Mouse (Mus musculus) hindbrain, embryonic 13.5 days (tissue): ENCODE measurements at regions not wholly inside any gene's neighbourhood (a gene's known extent, or its start where the extent isn't known, plus 50 kb on each side); places are given as distances from the start of the nearest gene placed in this dataset.

Experiments
- ATAC-seq: fragments of 200-750 bp; cut with Nextera tagmentation; 2 replicates; pipeline ENCODE4 v1.8.0; 2017; ENCODE audit warnings: moderate TSS enrichment; ENCODE audit not compliant: low FRiP score
- H3K27ac ChIP-seq: fragments of 300-500 bp; sonication (generic); 2 replicates; pipeline ENCODE4 v1.5.1; 2015; ENCODE audit warnings: inconsistent platforms, mild to moderate bottlenecking, moderate library complexity
- H3K27me3 ChIP-seq: fragments of 300-500 bp; sonication (generic); 2 replicates; pipeline ENCODE4 v1.6.1; 2015; ENCODE audit warnings: mild to moderate bottlenecking, inconsistent platforms
- H3K36me3 ChIP-seq: fragments of 300-500 bp; sonication (generic); 2 replicates; pipeline ENCODE4 v1.6.1; 2015; ENCODE audit warnings: mild to moderate bottlenecking, inconsistent platforms
- H3K4me1 ChIP-seq: fragments of 300-500 bp; sonication (generic); replicated peaks from 2 replicates; pipeline ENCODE4 v1.6.1; 2015; ENCODE audit warnings: inconsistent platforms
- H3K4me2 ChIP-seq: fragments of 300-500 bp; sonication (generic); 2 replicates; pipeline ENCODE4 v1.6.1; 2015; ENCODE audit warnings: inconsistent platforms, mild to moderate bottlenecking, moderate library complexity
- H3K4me3 ChIP-seq: fragments of 300-500 bp; sonication (generic); 2 replicates; pipeline ENCODE4 v1.5.1; 2015; ENCODE audit warnings: mild to moderate bottlenecking, inconsistent platforms
- H3K9ac ChIP-seq: fragments of 300-500 bp; sonication (generic); 2 replicates; pipeline ENCODE4 v1.6.1; 2015; ENCODE audit warnings: mild to moderate bottlenecking, inconsistent platforms
- H3K9me3 ChIP-seq: fragments of 300-500 bp; sonication (generic); 2 replicates; pipeline ENCODE4 v1.6.1; 2016; ENCODE audit warnings: inconsistent platforms
- WGBS: fragments of 180-500 bp; shearing (Covaris S2); methylation state at CpG from one replicate; pipeline ENCODE4 v1.1.7; 2015; 5-methylcytosine and 5-hydroxymethylcytosine counted together

GRCm38 (mm10) chr4:125765171-125765570, 259.2 kb upstream of the Csf3r start:
- Histone ChIP-seq H3K4me2 (no peak overlapping the region), H3K9ac (no peak overlapping the region), H3K9me3 (no peaks in the 10 kb centered on the region), H3K27me3 (no peaks in the 10 kb centered on the region), H3K4me1 (no peaks in the 10 kb centered on the region), H3K27ac (no peak overlapping the region), H3K36me3 (no peaks in the 10 kb centered on the region), H3K4me3 (no peak overlapping the region)
- 82% methylated on average over 8 of the region's 8 CpGs for WGBS
- no peak for ATAC-seq

- H3K4me2 ChIP-seq = no peak overlapping the region
- H3K4me1 ChIP-seq = peaks cover 22% of the 10 kb centered on the region
- no peak overlapping the region for H3K9ac ChIP-seq
- peaks cover 16% of the 10 kb centered on the region; the same call in 1 of the 2 replicates for H3K27me3 ChIP-seq
- H3K36me3 ChIP-seq = no peaks in the 10 kb centered on the region
- H3K4me3 ChIP-seq = no peak overlapping the region
- WGBS = 78% methylated on average over 4 of the region's 4 CpGs
- H3K9me3 ChIP-seq = no peaks in the 10 kb centered on the region
- no peak overlapping the region for H3K27ac ChIP-seq
- no peak for ATAC-seq
Measured at GRCm38 (mm10) chr4:125777126-125777525, 247.2 kb upstream of the Csf3r start.

GRCm38 (mm10) chr4:125780113-125780512, 244.2 kb upstream of the Csf3r start:
- no peak for ATAC-seq
- peak overlapping the region; percentile 76; the same call in 1 of the 2 replicates for H3K27ac ChIP-seq
- no peak overlapping the region for H3K9ac ChIP-seq
- H3K4me2 ChIP-seq = no peak overlapping the region
- no peaks in the 10 kb centered on the region for H3K9me3 ChIP-seq
- peaks cover 21% of the 10 kb centered on the region; the same call in 1 of the 2 replicates for H3K27me3 ChIP-seq
- H3K4me3 ChIP-seq = no peak overlapping the region
- no peaks in the 10 kb centered on the region for H3K36me3 ChIP-seq
- WGBS = 7% methylated on average over 4 of the region's 4 CpGs
- H3K4me1 ChIP-seq = peaks cover 26% of the 10 kb centered on the region

GRCm38 (mm10) chr4:125780921-125781487, 243.3 kb upstream of the Csf3r start:
- peak; percentile 66; the same call in 1 of the 2 replicates for ATAC-seq
- H3K27ac ChIP-seq = peak overlapping the region; percentile 76
- H3K4me1 ChIP-seq = peaks cover 27% of the 10 kb centered on the region
- no peak overlapping the region for H3K4me2 ChIP-seq
- peaks cover 25% of the 10 kb centered on the region; the same call in 1 of the 2 replicates for H3K27me3 ChIP-seq
- 0 out of 2 replicates have a peak overlapping the region, but pooled peaks have one; percentile 13 for H3K9ac ChIP-seq
- no peaks in the 10 kb centered on the region for H3K9me3 ChIP-seq
- 6% methylated on average over 12 of the region's 12 CpGs for WGBS
- no peak overlapping the region for H3K4me3 ChIP-seq
- H3K36me3 ChIP-seq = no peaks in the 10 kb centered on the region

GRCm38 (mm10) chr4:125782346-125782745, 242.0 kb upstream of the Csf3r start:
- WGBS = 82% methylated on average over 3 of the region's 3 CpGs
- Histone ChIP-seq H3K27me3 (peaks cover 24% of the 10 kb centered on the region; the same call in 1 of the 2 replicates), H3K36me3 (no peaks in the 10 kb centered on the region), H3K27ac (no peak overlapping the region), H3K9me3 (no peaks in the 10 kb centered on the region), H3K4me2 (no peak overlapping the region), H3K9ac (no peak overlapping the region), H3K4me3 (no peak overlapping the region), H3K4me1 (peaks cover 30% of the 10 kb centered on the region)
- no peak for ATAC-seq

- Histone ChIP-seq H3K4me1 (peaks cover 14% of the 10 kb centered on the region), H3K4me2 (no peak overlapping the region), H3K27ac (no peak overlapping the region), H3K4me3 (no peak overlapping the region), H3K27me3 (peaks cover 16% of the 10 kb centered on the region; the same call in 1 of the 2 replicates), H3K9me3 (no peaks in the 10 kb centered on the region), H3K36me3 (no peaks in the 10 kb centered on the region), H3K9ac (no peak overlapping the region)
- 15% methylated on average over 3 of the region's 3 CpGs for WGBS
- ATAC-seq = no peak
Measured at GRCm38 (mm10) chr4:125786083-125786482, 238.3 kb upstream of the Csf3r start.

GRCm38 (mm10) chr4:125794679-125795078, 229.7 kb upstream of the Csf3r start:
- Histone ChIP-seq H3K4me1 (no peaks in the 10 kb centered on the region), H3K4me2 (no peak overlapping the region), H3K27ac (no peak overlapping the region), H3K4me3 (no peak overlapping the region), H3K9me3 (no peaks in the 10 kb centered on the region), H3K27me3 (no peaks in the 10 kb centered on the region), H3K9ac (no peak overlapping the region), H3K36me3 (no peaks in the 10 kb centered on the region)
- WGBS = 92% methylated on average over 4 of the region's 4 CpGs
- no peak for ATAC-seq

- Histone ChIP-seq H3K36me3 (no peaks in the 10 kb centered on the region), H3K27me3 (peaks cover 3% of the 10 kb centered on the region; the same call in 1 of the 2 replicates), H3K4me2 (no peak overlapping the region), H3K4me1 (peaks cover 16% of the 10 kb centered on the region), H3K9me3 (no peaks in the 10 kb centered on the region), H3K9ac (no peak overlapping the region), H3K27ac (no peak overlapping the region), H3K4me3 (no peak overlapping the region)
- no peak for ATAC-seq
- 95% methylated on average over 4 of the region's 4 CpGs for WGBS
Measured at GRCm38 (mm10) chr4:125807923-125808322, 216.4 kb upstream of the Csf3r start.

GRCm38 (mm10) chr4:125809446-125810108, 214.8 kb upstream of the Csf3r start:
- H3K4me3 ChIP-seq = no peak overlapping the region
- 12% methylated on average over 9 of the region's 9 CpGs for WGBS
- H3K27me3 ChIP-seq = peaks cover 3% of the 10 kb centered on the region; the same call in 1 of the 2 replicates
- peaks cover 16% of the 10 kb centered on the region for H3K4me1 ChIP-seq
- no peak overlapping the region for H3K27ac ChIP-seq
- H3K9me3 ChIP-seq = no peaks in the 10 kb centered on the region
- no peak overlapping the region for H3K9ac ChIP-seq
- no peak overlapping the region for H3K4me2 ChIP-seq
- ATAC-seq = no peak
- H3K36me3 ChIP-seq = no peaks in the 10 kb centered on the region

GRCm38 (mm10) chr4:125810247-125810646, 214.1 kb upstream of the Csf3r start:
- Histone ChIP-seq H3K27ac (no peak overlapping the region; the same call in 1 of the 2 replicates), H3K36me3 (no peaks in the 10 kb centered on the region), H3K9ac (no peak overlapping the region), H3K27me3 (peaks cover 3% of the 10 kb centered on the region; the same call in 1 of the 2 replicates), H3K4me2 (no peak overlapping the region), H3K9me3 (no peaks in the 10 kb centered on the region), H3K4me1 (peaks cover 16% of the 10 kb centered on the region), H3K4me3 (no peak overlapping the region)
- 31% methylated on average over 8 of the region's 8 CpGs for WGBS
- ATAC-seq = no peak

GRCm38 (mm10) chr4:125814311-125814710, 210.0 kb upstream of the Csf3r start:
- Histone ChIP-seq H3K4me1 (peaks cover 18% of the 10 kb centered on the region), H3K27me3 (peaks cover 16% of the 10 kb centered on the region; the same call in 1 of the 2 replicates), H3K27ac (no peak overlapping the region), H3K4me2 (no peak overlapping the region), H3K9me3 (no peaks in the 10 kb centered on the region), H3K36me3 (no peaks in the 10 kb centered on the region), H3K4me3 (no peak overlapping the region), H3K9ac (no peak overlapping the region)
- ATAC-seq = no peak
- WGBS = 84% methylated on average over 12 of the region's 12 CpGs

- no peaks in the 10 kb centered on the region for H3K9me3 ChIP-seq
- no peak for ATAC-seq
- H3K4me3 ChIP-seq = no peak overlapping the region
- peaks cover 19% of the 10 kb centered on the region; the same call in 1 of the 2 replicates for H3K27me3 ChIP-seq
- H3K27ac ChIP-seq = no peak overlapping the region
- H3K9ac ChIP-seq = no peak overlapping the region
- 67% methylated on average over 3 of the region's 3 CpGs for WGBS
- H3K4me1 ChIP-seq = peaks cover 14% of the 10 kb centered on the region; the same call in 1 of the 2 replicates
- no peak overlapping the region for H3K4me2 ChIP-seq
- no peaks in the 10 kb centered on the region for H3K36me3 ChIP-seq
Measured at GRCm38 (mm10) chr4:125815276-125815675, 209.1 kb upstream of the Csf3r start.
